Mouse (Mus musculus): Measurements from ENCODE around the gene Polr3c.
A peak's percentile ranks its signal among the peaks of the same experiment; 100 is the strongest.
"Not testable (repeated sequence)": the region's sequence is repeated elsewhere in the genome, so short reads cannot be mapped to it uniquely, and the experiment has no call there.

Gene Polr3c

DNA sequence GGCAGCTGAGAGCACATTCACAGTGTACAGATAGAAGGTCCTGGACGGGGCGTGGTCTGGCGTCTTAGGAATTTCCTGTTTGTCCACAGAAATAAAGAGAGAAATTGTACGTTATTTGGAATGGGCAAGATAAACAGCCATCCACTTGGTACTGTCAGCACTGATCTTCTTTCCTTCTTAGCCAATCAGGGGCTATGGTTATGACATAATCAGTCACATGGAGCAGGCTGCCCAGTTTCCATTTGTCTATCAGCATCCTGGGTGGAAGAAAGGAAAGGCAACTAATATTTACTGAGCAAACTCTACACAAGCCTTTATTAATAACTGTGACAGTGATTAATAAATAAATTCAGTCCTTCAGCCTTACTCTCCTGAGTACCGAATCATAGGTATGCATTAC lies 13.1 kb downstream of the Polr3c start:
- DNase-seq (ENCODE audit: extremely low read depth, insufficient read length, low spot score) = no peak

DNA sequence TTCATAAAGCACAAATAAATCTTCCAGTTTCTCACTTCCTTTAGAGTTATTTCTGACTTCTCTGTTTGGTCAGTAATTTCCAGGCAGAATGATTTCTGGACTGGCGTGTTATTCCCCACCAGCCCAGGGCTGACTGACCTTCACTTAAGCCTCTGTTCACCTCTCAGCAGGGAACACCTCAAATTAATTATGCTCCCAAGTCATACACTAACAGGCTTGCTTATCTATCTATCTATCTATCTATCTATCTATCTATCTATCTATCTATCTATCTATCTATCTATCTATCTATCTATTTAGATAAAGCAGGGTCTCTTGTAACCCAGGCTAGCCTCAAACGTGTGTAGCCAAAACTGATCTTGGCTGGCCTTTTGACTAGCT lies 18.8 kb downstream of the Polr3c start:
- no peak for DNase-seq (ENCODE audit: extremely low read depth, insufficient read length, low spot score)

DNA sequence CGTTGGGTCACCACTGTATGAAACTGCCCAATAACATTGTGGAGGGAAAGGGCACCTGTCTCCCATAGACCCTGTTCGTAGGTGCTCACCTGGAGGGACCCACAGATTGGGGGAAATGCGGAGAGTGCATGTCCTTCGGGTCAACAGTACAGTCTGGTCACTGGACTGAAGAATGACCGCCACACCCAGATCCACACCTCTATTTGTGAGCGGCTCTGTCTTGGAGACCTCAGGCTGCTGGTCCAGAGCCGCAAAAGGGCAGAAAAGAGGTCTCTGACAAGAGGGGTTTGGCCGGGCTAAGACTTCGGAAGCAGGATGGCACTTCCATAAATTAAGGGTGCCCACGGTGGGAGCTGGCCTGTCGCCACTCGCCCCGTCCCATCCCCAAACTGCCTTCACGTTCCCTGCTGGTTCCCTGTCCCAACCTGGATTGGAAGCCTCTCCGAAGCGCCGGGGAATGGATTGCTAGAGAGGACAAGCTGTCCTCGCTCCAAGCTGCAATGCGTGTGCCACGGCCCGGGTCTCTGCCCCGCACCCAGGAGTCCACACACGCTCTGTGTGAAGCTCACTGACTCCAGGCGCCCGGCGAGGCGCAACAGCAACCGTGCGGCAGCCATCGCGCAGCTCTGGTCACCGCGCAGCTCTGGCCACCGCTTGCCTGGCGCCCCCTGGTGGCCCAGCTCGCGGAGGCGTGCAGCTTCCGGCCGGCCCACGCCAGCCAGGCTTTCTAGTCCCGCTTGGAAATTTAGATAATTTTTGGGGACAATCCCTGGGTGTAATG lies 19.3 kb downstream of the Polr3c start, which contains the start of gene Nudt17:
Gene Nudt17 (minus strand): TSS at position 660 of the 781 bp plus-strand sequence.
- DNase-seq (ENCODE audit: extremely low read depth, insufficient read length, low spot score) = peak; percentile 84

DNA sequence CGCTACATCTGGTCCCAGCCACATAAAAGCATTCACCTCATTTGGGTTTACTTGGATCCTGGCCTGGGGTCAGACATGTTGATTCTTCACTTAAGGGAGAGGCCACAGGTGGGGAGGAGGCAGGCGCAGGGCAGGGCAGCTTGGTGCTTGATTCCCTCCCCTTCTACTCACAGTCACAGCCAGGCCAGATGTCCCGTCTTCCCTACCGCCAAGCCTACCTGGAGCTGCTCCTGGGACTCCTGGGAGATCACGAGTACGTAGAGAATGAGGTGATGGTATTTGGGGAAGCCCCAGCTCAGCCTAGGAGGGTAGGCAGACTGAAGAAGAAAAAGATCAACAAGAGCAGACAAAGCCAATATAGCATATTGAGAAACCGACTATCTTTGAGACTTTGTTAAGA lies 20.4 kb downstream of the Polr3c start:
- DNase-seq (ENCODE audit: extremely low read depth, insufficient read length, low spot score) = no peak

DNA sequence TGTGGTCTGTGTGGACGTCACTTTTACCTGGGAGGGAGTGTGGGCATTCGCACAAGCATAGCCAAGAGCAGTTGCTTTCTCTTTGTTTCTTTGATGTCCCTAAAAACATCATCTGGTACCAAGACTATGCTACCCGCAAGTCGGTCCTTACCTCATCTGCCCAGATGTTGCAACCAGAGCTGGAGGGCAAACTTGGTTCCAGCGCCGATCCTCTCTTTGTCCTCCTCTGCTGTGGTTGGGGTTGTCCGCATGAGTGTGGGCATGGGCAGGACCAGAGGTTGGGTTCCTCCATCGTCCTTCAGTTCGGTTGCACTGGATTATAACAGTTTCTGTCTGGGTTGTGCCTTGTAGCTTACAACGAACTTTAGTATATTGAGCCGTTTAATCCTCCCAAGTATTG lies 21.2 kb downstream of the Polr3c start:
- no peak for DNase-seq (ENCODE audit: extremely low read depth, insufficient read length, low spot score)

DNA sequence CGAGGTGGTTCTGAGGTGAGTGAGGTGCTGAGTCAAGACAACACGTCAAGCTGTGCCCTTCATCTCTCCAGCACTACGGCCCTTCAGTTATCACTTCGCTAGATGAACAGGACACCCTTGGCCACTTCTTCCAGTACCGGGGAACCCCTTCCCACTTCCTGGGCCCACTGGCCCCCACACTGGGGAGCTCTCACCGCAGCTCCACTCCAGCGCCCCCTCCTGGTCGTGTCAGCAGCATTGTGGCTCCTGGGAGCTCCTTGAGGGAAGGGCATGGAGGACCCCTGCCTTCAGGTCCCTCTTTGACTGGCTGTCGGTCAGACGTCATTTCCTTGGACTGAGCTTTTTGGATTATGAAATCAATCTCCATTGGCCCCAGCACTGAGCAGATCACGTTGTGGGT lies 22.6 kb downstream of the Polr3c start:
- no peak for DNase-seq (ENCODE audit: extremely low read depth, insufficient read length, low spot score)

DNA sequence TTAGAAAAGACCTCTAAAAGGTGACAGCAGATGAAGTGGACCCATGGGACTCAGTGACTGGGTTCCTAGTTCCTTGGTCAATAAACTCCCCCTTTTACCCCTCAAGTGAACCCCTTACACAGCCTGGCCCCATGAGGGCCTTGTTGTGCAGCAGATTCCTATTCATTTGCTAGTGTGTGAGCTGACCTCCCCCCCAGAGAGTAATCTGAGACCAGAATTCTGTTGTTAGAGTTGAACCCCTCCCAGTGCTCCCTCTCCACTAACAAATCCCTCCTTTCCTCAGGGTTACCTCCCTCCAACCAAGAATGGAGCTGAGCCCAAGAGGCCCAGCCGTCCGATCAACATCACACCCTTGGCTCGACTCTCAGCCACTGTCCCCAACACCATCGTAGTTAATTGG lies 26.4 kb downstream of the Polr3c start:
- no peak for DNase-seq (ENCODE audit: extremely low read depth, insufficient read length, low spot score)

DNA sequence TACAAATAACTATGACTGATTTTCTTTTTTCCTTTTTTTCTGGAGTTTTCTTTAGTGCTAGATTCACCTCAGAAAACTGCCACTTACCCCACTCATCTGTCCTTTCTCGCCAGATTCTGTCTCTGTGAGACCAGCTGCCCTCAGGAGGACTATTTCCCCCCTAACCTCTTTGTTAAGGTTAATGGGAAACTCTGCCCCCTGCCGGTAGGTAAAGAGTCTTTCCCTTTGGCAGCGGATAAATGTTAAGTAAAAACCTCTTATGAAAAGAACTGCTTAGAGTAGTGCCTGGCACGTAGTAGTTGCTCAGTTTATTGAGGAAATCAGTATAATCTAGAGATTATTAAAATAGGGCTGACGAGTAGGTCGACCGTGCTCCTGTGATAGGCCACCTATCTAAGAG lies 27.1 kb downstream of the Polr3c start:
- DNase-seq (ENCODE audit: extremely low read depth, insufficient read length, low spot score) = no peak

DNA sequence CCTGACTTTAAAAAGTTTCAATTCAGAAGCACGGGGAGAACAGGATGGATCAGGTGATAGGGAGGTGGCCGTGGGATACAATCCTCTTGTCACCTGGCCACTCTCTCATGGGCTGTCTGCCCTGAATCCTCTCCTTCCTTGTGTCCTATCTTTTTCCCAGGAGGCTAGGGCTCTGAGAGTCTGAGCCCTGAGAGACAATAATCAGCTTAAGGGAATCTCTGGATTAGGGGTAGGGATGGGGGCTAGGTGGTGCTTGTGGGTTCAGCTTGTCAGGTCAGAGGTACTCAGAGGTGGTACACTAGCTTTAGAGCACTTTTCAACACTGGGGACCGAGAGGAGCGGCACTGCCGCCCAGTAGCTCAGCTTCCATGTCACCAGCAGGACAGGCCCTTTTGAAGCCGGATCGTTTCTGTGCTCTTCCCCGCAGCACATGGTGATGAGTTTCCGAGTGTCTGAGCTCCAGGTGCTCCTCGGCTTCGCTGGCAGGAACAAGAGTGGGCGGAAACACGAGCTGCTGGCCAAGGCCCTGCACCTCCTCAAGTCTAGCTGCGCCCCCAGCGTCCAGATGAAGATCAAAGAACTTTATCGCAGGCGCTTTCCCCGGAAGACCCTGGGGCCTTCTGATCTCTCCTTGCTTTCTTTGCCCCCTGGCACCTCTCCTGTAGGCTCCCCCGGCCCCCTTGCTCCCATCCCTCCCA lies 28.3 kb downstream of the Polr3c start:
- no peak for DNase-seq (ENCODE audit: extremely low read depth, insufficient read length, low spot score)

DNA sequence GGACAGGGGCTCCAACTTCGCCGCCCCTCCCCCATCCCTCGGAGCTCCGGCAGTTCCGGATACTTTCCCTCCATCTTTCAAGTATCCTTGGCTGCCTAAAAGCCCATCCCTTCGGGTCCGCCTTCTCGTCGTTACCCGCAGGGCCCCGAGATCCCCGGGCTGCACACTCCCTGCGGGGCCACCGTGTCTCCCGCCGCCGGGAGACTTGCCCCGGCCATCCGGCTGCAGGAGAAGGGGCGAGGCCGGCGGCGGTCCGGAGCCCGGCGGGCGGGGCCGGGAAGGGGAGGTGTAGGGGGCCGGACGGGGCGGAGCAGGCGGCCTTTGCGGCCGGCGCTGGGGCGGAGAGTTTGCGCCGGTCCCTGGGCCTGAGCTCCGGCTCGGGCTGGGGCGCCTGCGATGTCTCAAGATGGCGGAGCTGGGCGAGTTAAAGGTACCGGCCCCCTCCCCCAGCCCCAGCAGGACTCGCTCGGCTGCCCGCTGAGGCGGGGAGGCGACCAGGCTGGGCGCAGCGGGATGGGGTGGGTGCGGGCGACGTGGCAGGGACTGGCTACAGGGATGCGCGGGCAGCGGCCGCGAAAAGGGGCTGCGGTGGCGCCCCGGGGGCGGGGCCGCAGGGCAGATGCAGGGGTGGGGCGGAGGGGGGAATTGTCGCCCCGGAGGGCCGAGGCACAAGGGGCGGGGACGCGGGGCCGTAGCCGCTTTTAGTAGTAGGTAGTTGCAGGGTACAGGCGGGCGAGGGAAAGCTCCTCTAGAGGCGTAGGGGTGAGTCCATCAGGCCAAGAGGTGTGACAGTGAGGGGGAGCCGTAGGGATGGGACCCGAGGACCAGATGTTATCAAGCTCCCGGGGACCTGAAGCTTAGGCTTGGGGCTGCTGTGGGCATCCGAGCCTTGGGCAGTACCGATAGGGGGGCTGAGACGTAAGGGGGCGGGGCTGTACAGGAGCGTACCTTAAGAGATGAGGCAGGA lies 30.4 kb downstream of the Polr3c start:
- DNase-seq (ENCODE audit: extremely low read depth, insufficient read length, low spot score) = peak; percentile 93

DNA sequence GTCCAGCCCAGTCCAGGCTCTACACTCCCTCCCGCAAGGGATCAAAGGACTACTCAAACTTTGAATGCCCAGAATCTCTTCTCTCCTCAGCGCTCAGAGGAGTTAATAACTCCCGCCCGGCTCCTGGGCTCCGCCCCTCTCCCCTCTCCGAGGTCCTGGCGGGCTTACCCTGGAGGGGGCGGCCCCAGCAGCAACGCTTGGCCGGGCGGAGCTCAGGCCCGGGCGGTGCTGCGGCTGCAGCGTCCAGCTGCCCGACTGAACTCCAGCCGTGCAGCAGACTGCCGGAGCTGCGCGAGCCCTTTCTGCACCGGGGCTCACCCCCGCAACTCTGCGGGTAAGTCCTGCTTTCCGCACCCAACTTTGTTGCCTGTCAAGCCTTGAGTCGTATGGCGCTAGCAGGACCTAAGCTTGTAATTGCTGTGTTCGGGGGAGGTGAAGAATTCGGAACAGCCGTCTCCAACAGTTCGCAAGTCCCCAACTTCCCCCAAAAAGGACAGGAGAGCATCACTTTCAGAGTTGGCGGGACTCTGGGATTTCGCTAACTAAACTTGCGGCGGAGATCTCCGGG lies 31.1 kb downstream of the Polr3c start, which contains the start of gene Pias3:
Gene Pias3 (plus strand): TSS at position 187 of the 568 bp plus-strand sequence.
- DNase-seq (ENCODE audit: extremely low read depth, insufficient read length, low spot score) = peak; percentile 93

DNA sequence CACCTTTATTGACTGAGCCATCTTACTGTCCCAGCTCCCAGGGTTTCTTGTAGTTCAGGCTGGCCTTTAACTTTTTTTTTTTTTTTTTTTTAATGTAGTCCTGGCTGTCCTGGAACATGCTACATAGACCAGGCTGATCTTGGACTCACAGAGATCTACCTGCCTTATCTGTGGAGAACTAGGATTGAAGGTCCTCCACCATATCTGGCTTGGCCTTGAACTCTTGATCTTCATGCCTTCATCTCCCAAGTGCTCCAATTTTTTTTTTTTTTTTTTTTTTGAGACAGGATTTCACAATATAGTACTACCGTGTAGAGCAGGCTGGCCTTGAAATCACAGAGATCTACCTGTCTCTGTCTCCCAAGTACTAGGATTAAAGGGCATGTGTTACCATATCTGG lies 33.8 kb downstream of the Polr3c start:
- DNase-seq (ENCODE audit: extremely low read depth, insufficient read length, low spot score) = no peak

DNA sequence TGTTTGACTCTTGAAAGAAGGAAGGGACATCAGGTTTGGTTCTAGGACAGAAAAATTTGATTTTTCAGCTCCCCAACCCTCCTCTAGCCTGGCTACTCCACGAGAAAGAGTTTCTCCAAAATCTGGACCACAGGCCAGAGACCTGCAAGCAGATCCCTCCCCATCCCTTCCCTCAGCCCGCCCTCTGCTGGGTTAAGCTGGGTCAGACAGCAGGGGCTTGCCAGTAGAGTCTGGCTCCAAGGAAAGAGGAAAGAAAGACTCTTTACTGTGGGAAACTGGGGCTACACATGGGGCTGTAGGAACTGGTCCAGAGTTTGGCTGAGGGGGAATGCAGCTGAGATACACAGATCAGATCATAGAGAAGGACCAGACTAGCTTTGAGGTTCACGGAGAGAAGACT lies 34.9 kb downstream of the Polr3c start:
- DNase-seq (ENCODE audit: extremely low read depth, insufficient read length, low spot score) = no peak

DNA sequence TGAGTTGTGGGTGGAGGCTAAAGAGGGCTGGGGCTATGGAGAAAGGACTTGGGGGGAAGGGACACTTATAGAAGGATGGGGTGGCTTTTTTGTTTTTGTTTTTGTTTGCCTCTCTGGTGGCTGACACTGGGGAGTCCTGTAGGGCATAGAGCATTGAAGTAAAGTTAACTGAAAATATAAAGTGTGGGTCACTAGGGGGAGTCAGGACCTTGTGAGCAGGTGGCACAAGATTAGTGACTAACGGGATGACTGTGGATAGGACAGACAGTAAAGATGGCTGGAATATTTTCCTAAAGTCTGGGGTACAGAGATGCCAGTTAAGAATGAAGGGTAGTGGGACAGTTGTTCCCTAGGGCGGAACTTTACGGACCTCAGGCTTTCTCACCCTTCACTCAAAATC lies 37.1 kb downstream of the Polr3c start:
- DNase-seq (ENCODE audit: extremely low read depth, insufficient read length, low spot score) = no peak

DNA sequence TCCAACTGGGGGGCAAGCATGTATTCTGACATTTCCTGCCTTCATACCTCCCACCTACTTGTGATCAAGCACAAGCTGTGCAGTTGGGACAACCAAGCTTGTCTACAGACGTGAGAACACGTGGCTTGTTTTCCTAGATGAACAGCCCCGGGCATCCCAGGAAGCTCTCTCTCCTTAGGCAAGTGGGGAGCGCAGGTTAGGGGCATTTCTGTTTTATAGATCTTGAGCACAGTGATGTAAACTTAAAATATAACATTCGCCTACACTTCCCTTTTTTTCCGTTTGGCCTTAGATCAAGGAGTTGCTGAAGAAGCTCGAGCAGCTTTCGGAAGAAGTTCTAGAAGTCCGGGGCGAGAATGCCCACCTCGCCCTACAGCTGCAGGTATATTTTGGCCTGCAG lies 38.6 kb downstream of the Polr3c start:
- no peak for DNase-seq (ENCODE audit: extremely low read depth, insufficient read length, low spot score)

DNA sequence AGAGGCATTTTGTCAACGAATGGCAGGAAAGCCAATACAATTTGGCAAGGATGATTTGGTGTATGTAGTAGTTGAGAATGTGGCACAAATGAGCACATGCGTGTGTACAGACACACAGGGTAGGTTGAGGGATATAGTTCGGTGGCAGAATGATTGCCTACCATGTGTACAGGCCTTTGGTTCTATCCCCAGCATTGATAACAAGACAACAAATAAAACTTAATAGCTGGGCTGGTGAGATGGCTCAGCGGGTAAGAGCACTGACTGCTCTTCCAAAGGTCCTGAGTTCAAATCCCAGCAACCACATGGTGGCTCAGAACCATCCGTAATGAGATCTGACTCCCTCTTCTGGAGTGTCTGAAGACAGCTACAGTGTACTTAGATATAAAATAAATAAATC lies 41.4 kb downstream of the Polr3c start:
- not testable (repeated sequence) for DNase-seq (ENCODE audit: extremely low read depth, insufficient read length, low spot score)

DNA sequence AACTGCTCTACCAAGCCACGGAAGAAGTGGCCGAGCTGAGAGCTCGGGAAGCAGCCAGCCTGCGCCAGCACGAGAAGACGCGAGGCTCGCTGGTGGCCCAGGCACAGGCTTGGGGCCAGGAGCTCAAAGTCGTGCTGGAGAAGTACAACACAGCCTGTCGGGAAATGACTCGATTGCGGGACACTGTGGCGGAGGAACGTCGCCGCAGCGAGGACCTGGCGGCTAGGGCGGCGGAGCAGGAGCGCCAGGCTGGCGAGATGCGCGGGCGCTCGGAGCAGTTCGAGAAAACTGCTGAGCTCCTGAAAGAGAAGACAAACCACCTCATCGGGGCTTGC lies 42.6 kb downstream of the Polr3c start:
- DNase-seq (ENCODE audit: extremely low read depth, insufficient read length, low spot score) = no peak

DNA sequence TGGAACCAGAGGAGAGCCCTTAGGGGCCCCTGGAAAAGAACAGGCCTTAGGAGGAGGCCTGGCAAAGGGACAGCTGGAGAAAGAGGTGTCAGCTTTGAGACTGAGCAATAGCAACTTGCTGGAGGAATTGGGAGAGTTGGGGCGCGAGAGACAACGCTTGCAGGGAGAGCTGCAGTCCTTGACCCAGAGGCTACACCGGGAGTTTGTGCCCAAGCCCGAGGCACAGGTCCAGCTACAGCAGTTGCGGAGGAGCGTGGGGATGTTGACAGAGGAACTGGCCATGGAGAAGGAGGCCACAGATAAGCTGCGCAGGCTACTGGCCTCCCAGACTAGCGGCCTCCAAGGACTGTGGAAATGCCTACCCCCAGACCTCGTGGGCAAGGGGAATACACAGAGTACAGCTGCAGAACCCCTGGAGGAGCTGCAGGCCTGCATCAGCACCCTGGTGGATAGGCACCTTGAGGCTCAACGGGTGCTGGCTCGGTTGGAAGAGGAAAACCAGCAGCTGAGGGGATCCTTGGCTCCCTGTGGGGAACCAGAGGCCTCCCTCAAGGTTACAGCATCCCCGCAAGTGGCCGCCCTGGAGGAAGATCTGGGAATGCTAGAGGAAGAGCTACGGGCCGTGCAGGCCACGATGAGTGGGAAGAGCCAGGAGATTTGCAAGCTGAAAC lies 43.1 kb downstream of the Polr3c start:
- no peak for DNase-seq (ENCODE audit: extremely low read depth, insufficient read length, low spot score)

DNA sequence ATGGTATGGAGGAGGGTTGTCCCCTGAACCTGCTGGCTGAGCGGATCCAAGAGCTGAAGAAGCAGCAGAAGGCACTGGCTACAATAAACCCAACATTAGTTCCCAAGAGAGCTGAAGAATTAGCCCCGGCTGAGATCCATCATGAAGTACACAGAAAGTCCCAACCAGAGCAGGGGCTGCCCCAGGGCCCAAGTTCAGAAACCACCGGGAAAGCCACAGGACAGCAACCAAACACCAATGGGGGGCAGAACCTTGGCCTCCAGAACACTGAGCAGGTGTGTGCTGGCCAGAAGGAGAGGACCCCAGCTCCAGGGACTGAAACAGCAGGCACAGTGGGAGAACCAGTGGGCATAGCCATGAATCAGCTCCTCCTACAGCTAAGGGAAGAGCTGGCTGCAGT lies 43.9 kb downstream of the Polr3c start:
- DNase-seq (ENCODE audit: extremely low read depth, insufficient read length, low spot score) = no peak

DNA sequence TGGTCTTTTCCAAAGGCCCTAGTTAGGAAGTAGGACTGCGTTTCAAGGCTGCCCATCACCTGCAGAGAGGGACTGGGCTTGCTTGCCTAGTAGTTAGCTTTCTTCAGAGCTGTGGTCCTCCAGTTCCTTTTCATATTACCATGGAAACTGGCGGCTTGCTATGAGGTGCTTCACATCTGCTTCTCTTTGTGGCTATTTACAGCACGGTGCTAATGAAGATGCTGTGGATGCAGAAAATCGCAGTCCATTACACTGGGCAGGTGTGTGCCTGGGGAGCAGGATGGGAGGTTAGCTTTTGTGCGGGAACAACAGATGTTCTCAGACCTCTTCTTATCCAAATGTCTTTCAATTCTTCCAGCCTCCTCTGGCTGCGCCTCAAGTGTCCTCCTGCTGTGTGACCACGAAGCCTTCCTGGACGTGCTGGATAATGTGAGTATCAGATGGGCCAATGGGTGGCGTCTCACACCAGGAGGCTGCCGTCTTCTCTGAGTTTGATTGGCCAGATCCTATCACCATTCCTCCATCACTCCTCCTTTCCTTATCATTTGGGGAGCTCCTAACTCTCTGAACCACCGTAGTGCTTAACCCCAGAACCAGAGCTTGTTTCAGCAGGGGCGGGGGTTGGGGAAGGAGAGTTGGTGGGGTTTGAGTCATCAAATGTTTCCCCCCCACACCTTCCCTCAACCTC lies 47.0 kb downstream of the Polr3c start:
- DNase-seq (ENCODE audit: extremely low read depth, insufficient read length, low spot score) = no peak

Measured in 3134 (cell line).